Mouse (Mus musculus) left cerebral cortex, adult 8-10 months (tissue): Measurements from ENCODE around the gene 3110070M22Rik. TPM values are rescaled to one million over a fixed set of nuclear protein-coding genes. Genes with fewer than 3 reads are reported as not detected.
A peak's percentile ranks its signal among the peaks of the same experiment; 100 is the strongest.
"Not testable (repeated sequence)": the region's sequence is repeated elsewhere in the genome, so short reads cannot be mapped to it uniquely, and the experiment has no call there.

ENCODE experiments used
- DNase-seq, 2 experiments: peaks; one replicate each; pipeline ENCODE4 v3.0.0; 2022; ENCODE audit warnings: low spot score in 2 of 2
- total RNA-seq, 4 experiments: library from RNA; stranded (reverse); gene quantifications; 2 replicates each; pipeline ENCODE4 v1.2.4; 2022

Gene 3110070M22Rik
- total RNA-seq: 1 to 10 TPM; 1.7 to 4.3 (median 3.2) TPM

DNA sequence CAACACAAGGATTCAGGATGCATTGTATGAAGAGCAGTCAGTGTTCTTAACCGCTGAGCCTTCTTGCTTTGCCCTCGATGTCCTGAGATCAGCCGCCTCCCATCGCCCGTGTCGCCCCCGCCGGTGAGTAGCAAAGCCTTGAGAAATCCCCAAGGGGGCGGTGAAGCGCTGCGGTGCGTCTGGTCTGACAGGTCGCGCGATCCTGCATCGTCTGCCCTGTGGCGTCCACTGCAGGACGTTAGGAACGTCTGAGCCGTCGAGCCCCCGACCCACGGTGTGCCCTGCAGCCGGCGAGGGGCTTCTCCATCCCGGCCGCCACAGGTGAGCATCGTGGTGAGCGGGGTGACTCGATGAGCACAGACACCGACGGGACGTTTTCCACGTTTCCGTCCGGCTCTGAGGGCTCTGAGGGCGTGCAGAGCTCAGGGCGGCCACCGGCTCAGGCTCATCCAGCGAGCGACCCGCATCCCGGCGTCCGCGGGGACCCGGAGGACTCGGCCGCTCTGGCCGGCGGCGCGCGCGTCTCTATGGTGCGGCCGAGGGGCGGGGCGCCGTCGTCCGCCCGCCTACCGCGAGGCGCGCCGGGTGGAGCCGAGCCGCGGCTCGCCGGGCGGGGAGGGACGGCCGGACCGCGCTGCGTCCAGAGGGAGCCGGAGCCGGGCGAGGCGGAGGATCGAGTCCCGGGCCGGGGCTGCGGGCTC, at the start of gene 3110070M22Rik, which contains the start of gene Tmem267:
Gene 3110070M22Rik (minus strand): TSS at position 504 of the 701 bp plus-strand sequence.
Gene Tmem267 (plus strand): TSS at position 160 of the 701 bp plus-strand sequence.
- DNase-seq: peak; percentile 68 to 81

DNA sequence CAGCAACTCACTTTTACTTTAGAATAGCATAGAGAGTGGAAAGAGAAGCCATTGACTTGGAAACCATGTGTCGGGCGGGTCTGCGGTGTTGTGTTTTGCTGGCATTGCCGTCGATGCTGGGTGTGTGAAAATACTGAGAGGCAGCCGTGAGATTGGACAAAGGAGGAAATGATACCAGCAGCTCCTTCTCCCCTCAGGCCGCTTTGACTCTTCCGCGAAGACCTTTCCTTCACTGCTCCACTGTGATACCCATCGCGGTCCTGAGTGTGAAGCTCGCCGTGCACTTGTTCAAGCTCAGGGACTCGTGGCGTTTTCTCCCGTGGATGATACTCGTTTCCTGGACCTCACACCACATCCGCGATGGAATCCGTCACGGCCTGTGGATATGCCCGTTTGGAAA, 6.8 kb upstream of the 3110070M22Rik start:
- not testable (repeated sequence) for DNase-seq

DNA sequence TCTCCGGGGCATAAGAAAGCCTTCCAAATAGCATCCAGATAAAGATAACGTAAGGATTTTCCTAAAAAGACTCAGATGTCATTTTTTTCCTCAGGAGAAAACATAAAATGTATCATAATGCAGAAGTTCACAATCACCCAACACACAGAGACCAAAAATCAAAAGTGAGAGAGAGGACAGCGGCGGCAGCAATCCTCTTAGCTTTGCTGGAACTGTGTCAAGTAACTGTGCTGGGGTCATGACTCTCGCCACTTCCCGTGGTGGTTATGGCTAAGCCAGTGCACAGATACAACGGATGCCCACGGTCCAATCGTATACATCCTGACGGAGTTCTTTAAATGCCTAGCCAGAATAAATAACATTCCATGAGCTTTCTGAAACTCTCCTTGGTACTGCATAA, 3.9 kb upstream of the 3110070M22Rik start:
- DNase-seq: not testable (repeated sequence)

DNA sequence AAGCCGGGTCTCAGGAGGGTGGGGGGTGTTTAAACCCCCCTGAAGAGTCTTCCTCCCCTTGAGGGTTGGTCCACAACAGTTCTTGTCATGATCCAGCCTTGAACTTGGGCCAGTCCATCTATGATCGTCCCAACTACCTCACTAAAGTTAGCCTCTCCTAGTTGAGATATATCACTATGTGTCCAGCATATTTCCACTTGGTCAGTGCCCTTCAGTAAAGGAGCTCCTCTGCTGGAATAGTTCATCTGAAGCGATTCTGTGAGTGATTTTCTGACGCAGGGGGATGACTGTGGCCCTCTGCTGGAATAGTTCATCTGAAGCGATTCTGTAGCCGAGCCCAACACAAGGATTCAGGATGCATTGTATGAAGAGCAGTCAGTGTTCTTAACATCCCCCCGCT, 829 bp downstream of the 3110070M22Rik start:
- peak in 1 of 2 experiments; percentile 9 for DNase-seq

DNA sequence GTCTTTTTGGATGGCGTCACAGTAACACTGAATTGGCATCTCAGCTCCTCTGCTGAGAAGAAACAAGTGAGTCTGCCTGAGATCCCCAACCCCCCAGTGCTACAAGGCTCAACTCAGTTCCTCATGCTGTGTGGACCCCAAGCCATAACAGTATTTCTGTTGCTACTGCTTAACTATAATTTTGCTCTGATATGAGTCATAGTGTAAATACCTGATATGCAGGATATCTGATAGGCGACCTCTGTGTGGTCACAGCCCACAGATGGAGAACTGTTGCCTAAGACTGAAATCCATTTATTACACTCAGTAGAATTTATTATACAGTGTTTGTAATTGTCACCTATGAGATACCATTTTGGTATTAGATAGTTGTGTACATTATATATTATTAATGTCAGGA, 10.4 kb downstream of the 3110070M22Rik start:
- DNase-seq: no peak

DNA sequence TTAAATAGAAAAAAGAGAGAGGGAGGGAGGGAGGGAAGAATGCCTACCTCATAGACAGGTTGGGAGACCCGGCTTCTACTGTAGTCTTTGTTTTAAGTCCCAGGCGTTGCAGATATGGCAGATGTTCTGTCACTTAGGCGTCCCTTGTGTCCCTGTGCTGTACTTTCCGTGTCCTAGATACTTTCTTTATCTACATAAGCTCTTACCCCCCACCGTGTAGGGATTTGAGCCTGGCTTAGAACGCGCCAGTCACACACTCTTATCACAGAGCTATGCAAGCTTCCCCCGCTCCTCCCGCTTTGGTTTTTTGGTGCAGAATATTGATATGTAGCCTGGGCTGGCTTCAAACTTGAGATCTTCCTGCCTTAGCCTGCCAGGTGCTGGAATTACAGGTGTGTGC, 11.6 kb downstream of the 3110070M22Rik start:
- DNase-seq: no peak

DNA sequence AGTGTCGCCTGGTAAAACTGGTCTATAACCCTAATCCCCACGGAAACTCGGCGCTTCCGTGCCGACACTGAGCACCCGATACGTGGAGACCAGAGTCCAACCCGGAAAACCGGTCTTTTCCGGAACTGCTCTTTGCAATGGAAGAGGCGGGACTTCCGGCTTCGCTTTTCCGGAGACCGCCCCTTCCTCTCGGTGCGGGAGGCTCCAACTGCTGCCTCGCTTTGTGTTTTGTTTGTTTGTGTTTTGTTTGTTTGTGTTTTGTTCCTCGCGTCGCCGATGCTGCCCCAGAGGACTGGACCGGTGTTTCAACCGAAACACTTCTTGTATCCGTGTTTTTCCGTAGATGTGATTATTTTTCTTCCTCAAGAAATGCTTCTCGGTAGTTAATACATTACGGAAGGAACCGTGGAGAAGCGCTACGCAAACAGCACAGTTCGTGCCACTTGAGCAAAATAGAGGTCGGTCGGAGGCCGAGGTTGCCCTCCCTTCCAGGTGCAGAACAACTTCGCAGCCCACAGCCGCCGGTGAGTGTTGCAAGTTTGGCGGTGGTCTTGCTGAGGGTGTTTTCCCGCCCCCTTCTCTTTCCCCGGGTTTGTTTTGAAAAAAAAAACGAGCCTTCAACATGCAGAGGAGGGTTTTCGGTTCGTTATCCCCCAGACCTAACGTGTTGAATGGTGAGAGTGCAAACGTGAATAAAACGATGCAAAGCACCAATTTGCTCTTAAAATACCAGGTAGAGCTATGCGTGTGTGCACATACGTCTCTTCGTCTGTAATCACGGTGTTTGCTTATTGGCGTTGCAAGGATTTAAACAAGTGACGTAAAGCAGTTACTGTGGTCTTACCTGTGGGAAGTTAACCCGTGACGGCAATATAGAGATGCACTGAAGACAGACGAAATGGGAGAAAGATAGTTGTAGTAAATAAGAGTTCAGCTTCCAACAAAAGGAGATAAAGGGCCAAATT, 25.3 kb downstream of the 3110070M22Rik start, which contains the start of gene 4833420G17Rik:
Gene 4833420G17Rik (plus strand): TSS at position 173 of the 965 bp plus-strand sequence.
- peak; percentile 74 to 79 for DNase-seq

DNA sequence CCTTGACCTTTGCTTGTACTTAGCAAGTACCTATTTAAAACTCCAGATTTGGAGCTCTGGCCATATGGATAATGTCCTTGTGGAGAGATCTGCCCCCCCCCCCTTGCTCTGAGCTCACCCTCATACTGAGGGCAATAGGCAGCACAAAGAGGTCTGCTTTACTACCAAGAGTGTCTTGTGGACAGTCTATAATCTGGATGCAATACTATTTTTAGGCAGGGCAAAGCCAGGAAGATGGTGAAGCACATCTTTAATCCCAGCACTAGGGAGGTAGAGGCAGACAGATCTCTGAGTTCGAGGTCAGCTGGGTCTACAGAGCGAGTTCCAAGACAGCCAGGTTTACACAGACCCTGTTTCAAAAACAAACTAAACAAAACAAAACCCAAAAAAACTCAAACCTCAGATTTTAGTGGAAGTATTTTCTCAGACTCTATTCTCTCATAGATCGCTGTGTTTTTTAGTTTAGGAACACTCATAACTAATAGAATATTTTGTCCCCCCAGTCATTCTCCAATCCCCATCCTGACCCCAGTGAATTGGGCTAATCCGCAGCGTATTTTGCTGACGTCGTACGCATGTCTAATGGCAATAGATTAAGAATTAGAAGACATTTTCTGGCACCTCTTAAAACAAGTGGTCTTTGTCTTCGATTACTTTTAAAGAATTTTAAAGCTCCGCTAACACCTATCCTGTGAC, 26.1 kb downstream of the 3110070M22Rik start:
- DNase-seq: no peak

DNA sequence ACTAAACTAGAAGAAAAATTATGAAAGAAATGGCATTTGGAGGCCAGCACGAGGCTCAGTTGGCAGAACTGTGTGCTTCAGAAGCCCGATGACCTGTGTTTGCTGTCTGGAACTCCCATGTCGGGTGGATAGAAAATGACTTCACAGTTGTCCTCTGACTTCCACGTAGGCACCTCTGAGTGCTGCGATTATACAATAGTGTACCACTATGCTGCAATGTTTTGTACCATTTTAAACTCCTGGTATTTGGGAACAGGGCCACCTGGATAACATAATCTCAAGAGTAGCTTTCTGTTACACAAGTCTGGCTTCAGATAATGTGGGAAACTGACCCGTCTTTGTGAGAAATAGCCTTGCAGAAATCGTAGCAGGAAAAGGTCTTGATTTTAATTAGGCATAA, 31.8 kb downstream of the 3110070M22Rik start:
- DNase-seq: no peak

DNA sequence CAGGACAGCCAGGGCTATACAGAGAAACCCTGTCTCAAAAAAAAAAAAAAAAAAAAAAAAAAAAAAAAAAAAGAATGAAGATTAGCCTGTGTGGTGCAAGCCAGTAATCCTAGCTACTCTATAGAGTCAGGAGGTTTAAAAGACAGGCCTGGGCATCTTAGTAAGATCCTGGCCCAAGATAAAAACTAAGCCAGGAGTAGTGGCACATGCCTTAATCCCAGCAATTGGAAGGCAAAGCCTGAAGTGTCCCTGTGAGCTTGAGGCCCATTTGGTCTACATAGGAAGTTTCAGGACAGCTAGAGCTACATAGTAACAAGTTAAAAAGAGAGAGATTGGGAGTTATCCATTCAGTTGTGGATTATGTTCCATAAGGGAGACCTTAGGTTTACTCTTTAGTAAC, 33.1 kb downstream of the 3110070M22Rik start:
- DNase-seq: no peak

DNA sequence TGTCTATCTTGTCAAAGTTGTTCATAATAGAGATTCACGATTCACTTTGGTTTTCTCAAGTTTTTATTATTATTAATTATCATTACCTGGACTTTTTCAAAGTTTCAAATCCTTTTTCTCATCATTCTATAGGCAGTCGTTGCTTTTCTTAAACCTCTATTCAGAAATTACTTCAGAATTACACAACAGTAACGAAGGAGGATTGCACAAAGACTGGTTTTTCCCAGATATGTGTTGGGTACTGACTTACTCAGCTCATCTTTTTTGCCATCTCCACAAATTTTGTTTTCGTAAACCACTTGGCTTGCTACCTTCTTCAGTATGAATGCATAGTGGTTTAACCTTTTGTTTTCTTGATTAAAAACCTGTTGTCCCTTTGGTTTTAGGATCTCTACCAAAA, 34.6 kb downstream of the 3110070M22Rik start:
- DNase-seq: no peak

DNA sequence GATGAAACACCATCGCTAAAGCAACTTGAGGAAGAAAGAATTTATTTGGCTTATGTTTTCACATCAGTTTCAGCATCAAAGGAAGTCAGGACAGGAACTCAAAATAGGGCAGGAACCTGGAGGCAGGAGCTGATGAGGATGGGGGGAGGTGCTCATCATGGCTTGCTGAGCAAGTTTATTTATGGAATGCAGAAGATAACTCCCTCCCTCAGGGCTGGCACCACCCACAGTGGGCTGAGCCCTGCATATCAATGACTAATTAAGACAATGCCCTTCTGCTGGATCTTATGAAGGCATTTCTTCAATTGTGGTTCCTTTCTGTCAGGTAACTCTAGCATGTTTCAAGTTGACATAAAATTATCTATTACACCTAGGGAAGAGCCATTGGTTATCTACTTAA, 45.9 kb downstream of the 3110070M22Rik start:
- no peak for DNase-seq

Other genes with a start within 250 kb of the 3110070M22Rik start
- gene Paip1, start 59.8 kb downstream of the 3110070M22Rik start, total RNA-seq: 100 to 1,000 TPM; 101 to 122 (median 110) TPM
- gene 4833420G17Rik, start 25.6 kb downstream of the 3110070M22Rik start, total RNA-seq: 10 to 100 TPM; 23.1 to 28.8 (median 24.7) TPM
- 10 to 100 TPM; 18.8 to 24.9 (median 22.3) TPM for gene Tmem267, start 344 bp downstream of the 3110070M22Rik start, total RNA-seq
- gene Ccl28, start 135.4 kb upstream of the 3110070M22Rik start, total RNA-seq: 1 to 10 TPM; 1.1 to 1.7 (median 1.3) TPM
- gene Hmgcs1, start 202.0 kb upstream of the 3110070M22Rik start, total RNA-seq: 100 to 1,000 TPM; 247 to 305 (median 289) TPM